Mouse (Mus musculus) erythroblast, embryonic 14.5 days (primary cell): ENCODE measurements around the gene Grn.

Experiments used
- GATA1 ChIP-seq: IDR thresholded peaks from 2 replicates; pipeline ENCODE4 v1.6.1; 2012; ENCODE audit warnings: low read length, inconsistent platforms, mixed read lengths
- TAL1 ChIP-seq: IDR thresholded peaks from 3 replicates; pipeline ENCODE4 v1.6.1; 2012; ENCODE audit warnings: low read length, inconsistent platforms, mixed read lengths

- no peak for TF ChIP-seq TAL1
- no peak for TF ChIP-seq GATA1
These were observed 9.3 kb downstream of the Grn start for GRCm38 (mm10) chr11:102439093-102440082.
